Mouse (Mus musculus): ENCODE data around the gene Plcb4. TPM values are rescaled to one million over a fixed set of nuclear protein-coding genes. Genes with fewer than 3 reads are reported as not detected.
A peak's percentile ranks its signal among the peaks of the same experiment; 100 is the strongest.
"Not testable (repeated sequence)": the region's sequence is repeated elsewhere in the genome, so short reads cannot be mapped to it uniquely, and the experiment has no call there.

Plcb4 gene
- polyA plus RNA-seq, 1 experiment from 2014 or later: 19.4 TPM

DNA sequence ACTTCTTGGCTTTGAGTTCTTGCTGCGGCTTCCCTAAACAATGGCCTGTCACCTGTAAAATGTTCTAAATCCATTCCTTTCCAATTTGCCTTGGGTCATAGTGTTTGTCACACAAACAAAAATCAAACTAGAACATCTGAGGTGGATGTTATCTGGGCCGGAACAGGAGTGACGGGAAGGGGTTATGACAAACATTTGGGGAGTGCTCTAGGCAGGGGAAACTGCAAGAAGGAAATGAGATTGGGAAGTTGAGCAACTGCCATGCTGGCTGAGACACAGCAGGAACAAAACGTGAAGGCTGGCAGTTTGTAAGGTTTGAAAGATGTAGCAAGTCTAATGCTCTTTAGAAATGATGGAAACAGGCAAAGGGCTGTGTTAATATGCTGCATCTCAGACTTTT, 66.6 kb downstream of the Plcb4 start:
- H3K4me1 ChIP-seq: peaks cover 15% of the 10 kb centered on the region

GRCm38 (mm10) chr2:135727088-135727487, 68.3 kb downstream of the Plcb4 start:
- Histone ChIP-seq H3K9me3 (replicated peaks) (no peaks in the 10 kb centered on the region), H3K9ac (no peak overlapping the region), H3K4me2 (no peak overlapping the region), H3K4me3 (no peak overlapping the region), H3K4me1 (peaks cover 7% of the 10 kb centered on the region), H3K36me3 (ENCODE audit: poor library complexity, severe bottlenecking) (no peaks in the 10 kb centered on the region), H3K27me3 (no peaks in the 10 kb centered on the region), H3K27ac (no peak overlapping the region)
- 89% methylated on average over 9 of the region's 9 CpGs for WGBS
- ATAC-seq: no peak

More for the DNA sequence above, 66.6 kb downstream of the Plcb4 start:
- no peak overlapping the region for H3K27ac ChIP-seq
- no peak overlapping the region for H3K9ac ChIP-seq
- no peaks in the 10 kb centered on the region for H3K36me3 ChIP-seq (ENCODE audit: poor library complexity, severe bottlenecking)
- no peak for ATAC-seq
- H3K4me3 ChIP-seq: no peak overlapping the region
- no peak overlapping the region for H3K4me2 ChIP-seq
- 88% methylated on average over 4 of the region's 4 CpGs for WGBS
- H3K9me3 ChIP-seq (replicated peaks): no peaks in the 10 kb centered on the region
- no peaks in the 10 kb centered on the region for H3K27me3 ChIP-seq

- Histone ChIP-seq H3K9me3 (replicated peaks) (no peaks in the 10 kb centered on the region), H3K4me3 (no peak overlapping the region), H3K27ac (no peak overlapping the region), H3K9ac (no peak overlapping the region), H3K4me1 (no peaks in the 10 kb centered on the region), H3K4me2 (no peak overlapping the region), H3K27me3 (no peaks in the 10 kb centered on the region), H3K36me3 (ENCODE audit: poor library complexity, severe bottlenecking) (no peaks in the 10 kb centered on the region)
- WGBS: 79% methylated on average over 4 of the region's 4 CpGs
- ATAC-seq: no peak
Measured at GRCm38 (mm10) chr2:135727925-135728324, 69.1 kb downstream of the Plcb4 start.

DNA sequence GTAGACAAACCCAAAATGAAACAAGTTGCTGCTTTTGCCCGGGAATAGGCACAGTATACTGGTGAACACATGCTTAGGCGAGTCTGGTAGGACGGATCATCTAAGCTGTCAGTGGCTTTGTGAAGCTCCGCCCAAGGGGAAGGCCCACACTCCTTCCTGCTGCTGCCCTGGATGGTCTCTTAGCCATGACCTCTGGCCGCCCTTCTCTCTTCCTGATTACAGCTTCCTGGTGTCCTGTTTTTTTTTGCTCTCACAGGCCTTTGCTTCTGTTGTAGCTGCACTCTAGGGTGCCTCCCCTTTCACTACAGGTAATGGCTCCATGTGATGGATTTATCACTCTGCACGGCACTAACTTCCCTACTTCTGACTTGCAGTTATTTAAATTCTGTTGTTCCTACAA, 72.8 kb downstream of the Plcb4 start:
- H3K27ac ChIP-seq: no peak overlapping the region
- H3K4me3 ChIP-seq: no peak overlapping the region
- H3K9ac ChIP-seq: no peak overlapping the region
- peaks cover 13% of the 10 kb centered on the region for H3K4me1 ChIP-seq
- H3K36me3 ChIP-seq (ENCODE audit: poor library complexity, severe bottlenecking): no peaks in the 10 kb centered on the region
- 76% methylated on average over 6 of the region's 6 CpGs for WGBS
- H3K4me2 ChIP-seq: no peak overlapping the region
- ATAC-seq: no peak
- H3K27me3 ChIP-seq: no peaks in the 10 kb centered on the region
- no peaks in the 10 kb centered on the region for H3K9me3 ChIP-seq (replicated peaks)

DNA sequence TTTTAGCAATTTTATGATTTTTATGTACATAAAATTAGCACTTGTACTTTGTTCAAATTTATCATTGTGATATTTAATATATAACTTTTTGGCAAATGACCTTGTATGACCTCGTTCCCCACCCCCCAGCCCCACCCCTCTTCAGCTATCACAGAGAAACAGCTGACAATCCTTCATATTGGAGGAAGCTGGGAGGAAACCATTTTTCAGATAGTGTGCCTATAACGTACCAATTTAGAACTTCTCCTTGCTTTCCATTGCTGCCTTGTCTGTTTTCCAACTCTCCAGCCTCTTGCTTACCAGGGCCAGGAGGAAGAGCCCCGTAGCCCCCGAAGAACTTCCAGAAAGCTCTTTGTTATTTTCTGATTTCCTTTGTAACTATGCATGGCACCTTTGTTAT, 73.8 kb downstream of the Plcb4 start:
- H3K9me3 ChIP-seq (replicated peaks): no peaks in the 10 kb centered on the region
- no peak overlapping the region for H3K9ac ChIP-seq
- no peak overlapping the region for H3K4me3 ChIP-seq
- no peak overlapping the region for H3K27ac ChIP-seq
- ATAC-seq: no peak
- H3K4me1 ChIP-seq: peaks cover 13% of the 10 kb centered on the region
- H3K27me3 ChIP-seq: no peaks in the 10 kb centered on the region
- no peaks in the 10 kb centered on the region for H3K36me3 ChIP-seq (ENCODE audit: poor library complexity, severe bottlenecking)
- H3K4me2 ChIP-seq: no peak overlapping the region
- WGBS: 76% methylated on average over 4 of the region's 4 CpGs

- Histone ChIP-seq H3K36me3 (ENCODE audit: poor library complexity, severe bottlenecking) (no peaks in the 10 kb centered on the region), H3K4me1 (peaks cover 13% of the 10 kb centered on the region), H3K4me2 (no peak overlapping the region), H3K27ac (no peak overlapping the region), H3K27me3 (no peaks in the 10 kb centered on the region), H3K9ac (no peak overlapping the region), H3K9me3 (replicated peaks) (no peaks in the 10 kb centered on the region), H3K4me3 (no peak overlapping the region)
- peak; percentile 51; the same call in 1 of the 2 replicates for ATAC-seq
- WGBS: 26% methylated on average over 10 of the region's 10 CpGs
Measured at GRCm38 (mm10) chr2:135733926-135734510, 75.2 kb downstream of the Plcb4 start.

DNA sequence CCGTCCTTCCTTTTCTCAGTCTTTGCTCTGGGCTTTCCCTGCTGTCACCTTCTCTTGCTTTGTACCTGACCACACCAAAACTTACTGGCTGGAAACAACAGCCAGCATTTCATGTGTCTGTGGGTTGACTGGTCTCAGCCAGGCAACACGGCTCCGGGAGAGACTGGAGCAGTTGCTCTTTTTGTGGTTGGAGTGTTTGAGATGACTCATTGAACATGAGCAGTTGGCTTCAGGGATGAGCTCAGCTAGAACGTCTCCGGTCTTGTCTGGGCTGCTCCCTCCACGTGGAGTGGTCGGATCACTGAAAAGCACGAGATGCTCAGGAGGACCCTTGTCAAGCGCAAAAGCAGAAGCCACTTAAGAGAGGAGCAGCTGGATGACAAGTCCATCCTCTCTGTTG, 78.7 kb downstream of the Plcb4 start:
- Histone ChIP-seq H3K4me2 (no peak overlapping the region), H3K9me3 (replicated peaks) (no peaks in the 10 kb centered on the region), H3K27ac (no peak overlapping the region), H3K4me3 (no peak overlapping the region), H3K27me3 (no peaks in the 10 kb centered on the region), H3K9ac (no peak overlapping the region), H3K4me1 (peaks cover 15% of the 10 kb centered on the region), H3K36me3 (ENCODE audit: poor library complexity, severe bottlenecking) (no peaks in the 10 kb centered on the region)
- no peak for ATAC-seq
- WGBS: 87% methylated on average over 9 of the region's 9 CpGs

- 87% methylated on average over 7 of the region's 7 CpGs for WGBS
- H3K4me3 ChIP-seq; H3K27ac ChIP-seq; H3K9me3 ChIP-seq (replicated peaks); H3K27me3 ChIP-seq; ATAC-seq; H3K4me2 ChIP-seq; H3K36me3 ChIP-seq (ENCODE audit: poor library complexity, severe bottlenecking); H3K9ac ChIP-seq: not testable (repeated sequence)
- H3K4me1 ChIP-seq: peaks cover 22% of the 10 kb centered on the region
Measured at GRCm38 (mm10) chr2:135738022-135738780, 79.4 kb downstream of the Plcb4 start.

GRCm38 (mm10) chr2:135738950-135739349, 80.1 kb downstream of the Plcb4 start:
- H3K27ac ChIP-seq: no peak overlapping the region
- no peak overlapping the region for H3K4me2 ChIP-seq
- H3K27me3 ChIP-seq: no peaks in the 10 kb centered on the region
- H3K4me3 ChIP-seq: no peak overlapping the region
- no peaks in the 10 kb centered on the region for H3K9me3 ChIP-seq (replicated peaks)
- WGBS: 91% methylated on average over 1 of the region's 1 CpGs
- H3K9ac ChIP-seq: no peak overlapping the region
- H3K36me3 ChIP-seq (ENCODE audit: poor library complexity, severe bottlenecking): no peaks in the 10 kb centered on the region
- peaks cover 28% of the 10 kb centered on the region for H3K4me1 ChIP-seq
- ATAC-seq: no peak

DNA sequence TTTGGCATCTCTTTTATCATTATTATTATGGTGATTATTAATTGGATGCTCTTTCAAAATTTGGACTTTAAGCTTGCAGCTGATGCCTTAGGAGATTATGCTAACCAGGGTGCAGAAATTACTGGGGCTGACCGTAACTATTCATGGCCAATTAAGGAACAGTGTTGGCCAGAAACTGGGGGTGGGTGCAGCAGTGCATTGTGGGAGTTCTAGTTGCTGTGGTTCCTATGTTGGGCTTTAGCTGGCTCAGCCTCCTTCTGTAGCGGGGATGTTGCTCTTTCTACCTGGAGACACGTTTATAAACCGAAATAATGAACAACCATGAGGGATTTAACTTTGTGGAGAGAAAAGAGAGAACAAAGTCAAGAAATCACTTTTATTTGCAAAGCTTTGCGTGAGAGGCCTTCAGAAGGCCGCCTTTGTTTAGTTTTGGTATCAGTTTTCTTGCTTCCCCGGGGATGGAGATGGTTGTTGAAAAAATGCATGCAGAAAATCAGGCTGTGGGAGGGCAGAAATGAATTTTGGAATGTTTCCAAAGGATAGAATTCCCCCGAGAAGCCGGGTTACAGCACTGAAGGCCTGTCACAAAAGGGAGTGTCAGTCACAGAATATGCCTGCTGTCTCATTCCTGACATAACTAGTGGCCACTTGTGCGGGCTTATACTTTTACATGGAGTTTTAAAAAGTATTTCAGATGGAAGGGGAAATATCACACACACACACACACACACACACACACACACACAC, 84.3 kb downstream of the Plcb4 start:
- H3K36me3 ChIP-seq (ENCODE audit: poor library complexity, severe bottlenecking): no peaks in the 10 kb centered on the region
- H3K4me2 ChIP-seq: peak overlapping the region; percentile 1; the same call in 1 of the 2 replicates
- peak; percentile 75 for ATAC-seq
- peaks cover 23% of the 10 kb centered on the region for H3K4me1 ChIP-seq
- H3K9ac ChIP-seq: no peak overlapping the region
- H3K4me3 ChIP-seq: no peak overlapping the region
- H3K9me3 ChIP-seq (replicated peaks): no peaks in the 10 kb centered on the region
- H3K27me3 ChIP-seq: no peaks in the 10 kb centered on the region
- 30% methylated on average over 10 of the region's 10 CpGs for WGBS
- peak overlapping the region; percentile 67 for H3K27ac ChIP-seq

DNA sequence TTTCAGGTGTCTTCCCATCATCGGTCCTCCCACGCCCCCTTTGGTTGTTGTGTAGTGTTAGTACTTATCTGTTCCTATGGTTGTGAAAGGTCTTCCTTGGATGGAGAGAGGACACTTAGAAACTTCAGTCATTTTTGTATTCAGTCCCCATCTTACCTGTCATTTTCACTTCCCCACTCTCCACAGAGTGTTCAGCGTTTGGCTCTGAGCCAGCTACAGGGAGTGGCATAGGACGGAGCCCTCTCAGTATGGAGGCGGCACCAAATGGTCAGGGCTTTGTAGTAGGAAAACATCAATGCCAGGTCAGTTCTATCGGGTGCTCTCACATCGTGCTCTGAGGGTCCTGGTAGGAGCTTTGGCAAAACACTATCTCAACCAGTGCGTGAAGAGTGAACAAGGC, 85.9 kb downstream of the Plcb4 start:
- 72% methylated on average over 8 of the region's 8 CpGs for WGBS
- no peak overlapping the region for H3K4me2 ChIP-seq
- ATAC-seq: peak; percentile 14; the same call in 1 of the 2 replicates
- no peak overlapping the region for H3K9ac ChIP-seq
- no peaks in the 10 kb centered on the region for H3K27me3 ChIP-seq
- peaks cover 23% of the 10 kb centered on the region for H3K4me1 ChIP-seq
- H3K36me3 ChIP-seq (ENCODE audit: poor library complexity, severe bottlenecking): no peaks in the 10 kb centered on the region
- H3K9me3 ChIP-seq (replicated peaks): no peaks in the 10 kb centered on the region
- H3K4me3 ChIP-seq: no peak overlapping the region
- H3K27ac ChIP-seq: no peak overlapping the region

DNA sequence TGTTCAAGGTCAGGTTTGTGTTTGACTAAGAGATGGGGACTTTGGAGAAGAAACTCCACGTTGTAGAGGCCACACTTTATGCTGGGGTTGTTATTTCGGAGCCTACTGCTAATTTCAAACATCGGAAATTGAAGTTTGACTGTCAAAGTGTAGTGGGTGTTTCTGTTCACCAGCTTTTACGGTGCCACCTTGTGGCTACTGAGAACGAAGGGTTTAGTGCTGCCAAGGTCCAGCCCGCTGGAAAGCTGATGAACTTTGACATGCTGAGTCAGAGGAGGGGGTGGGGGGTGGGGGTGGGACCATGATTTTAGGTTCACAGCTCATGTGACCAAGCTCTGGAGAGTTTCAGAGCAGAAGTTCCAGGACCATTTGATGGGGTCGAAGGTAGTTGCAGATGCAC, 86.3 kb downstream of the Plcb4 start:
- ATAC-seq: peak; percentile 37; the same call in 1 of the 2 replicates
- H3K9me3 ChIP-seq (replicated peaks): no peaks in the 10 kb centered on the region
- no peak overlapping the region for H3K9ac ChIP-seq
- no peaks in the 10 kb centered on the region for H3K27me3 ChIP-seq
- 51% methylated on average over 7 of the region's 7 CpGs for WGBS
- H3K27ac ChIP-seq: no peak overlapping the region
- H3K4me2 ChIP-seq: no peak overlapping the region
- H3K36me3 ChIP-seq (ENCODE audit: poor library complexity, severe bottlenecking): no peaks in the 10 kb centered on the region
- peaks cover 23% of the 10 kb centered on the region for H3K4me1 ChIP-seq
- H3K4me3 ChIP-seq: no peak overlapping the region

All from forebrain, embryonic 13.5 days (tissue).